8 mouse cellular contexts compared by ENCODE assay signal in genomic region chr5:116288849-116289570, GRCm38 (mm10). TPM values are rescaled to one million over a fixed set of nuclear protein-coding genes. Genes with fewer than 3 reads are reported as not detected.
DNase-seq lines count a peak whose midpoint lies in the region; ATAC-seq and TF ChIP-seq lines count a peak whose summit lies in the region.

Ccdc60 (minus strand) TSS chr5:116288985.

- H3K9me3 ChIP-seq in ES-E14 (ENCODE audit: control insufficient read depth, insufficient read depth, low read depth, low read length) = no peaks in the 10 kb centered on the region
- no peaks in the 10 kb centered on the region for H3K9me3 ChIP-seq in hindbrain, embryonic 10.5 days
- H3K9me3 ChIP-seq in liver, embryonic 11.5 days (ENCODE audit: control insufficient read depth, low read length) = no peaks in the 10 kb centered on the region

- H3K4me1 ChIP-seq in ES-E14 (ENCODE audit: control insufficient read depth in 2 of 2, insufficient read depth in 2 of 2, low read length in 2 of 2, poor library complexity in 1 of 2) = peaks cover 0 to 7% of the 10 kb centered on the region in 2 experiments; a peak in 1 of 4 replicates
- H3K4me1 ChIP-seq in hindbrain, embryonic 10.5 days (replicated peaks) = peaks cover 43% of the 10 kb centered on the region
- no peaks in the 10 kb centered on the region for H3K4me1 ChIP-seq in liver, embryonic 11.5 days (replicated peaks; ENCODE audit: control insufficient read depth, insufficient read depth, low read length)

- ATAC-seq in liver, embryonic 11.5 days (replicated peaks; ENCODE audit: low FRiP score) = peak; percentile 75
- ATAC-seq in monocyte, adult 5-6 weeks (replicated peaks; ENCODE audit: insufficient number of reproducible peaks, low FRiP score, low TSS enrichment, poor library complexity, severe bottlenecking) = no peak
- no peak for ATAC-seq in cerebellum, adult (ENCODE audit: insufficient number of reproducible peaks, low FRiP score, low TSS enrichment)

- H3K27ac ChIP-seq in ES-E14 (ENCODE audit: insufficient read depth, low read depth, low read length, poor library complexity, severe bottlenecking) = no peak within 1 kb of the TSS; the same call in 1 of the 2 replicates
- peak within 1 kb of the TSS; percentile 82 for H3K27ac ChIP-seq in hindbrain, embryonic 10.5 days
- H3K27ac ChIP-seq in liver, embryonic 11.5 days (ENCODE audit: low read depth, low read length) = no peak within 1 kb of the TSS

- H3K27me3 ChIP-seq in hindbrain, embryonic 10.5 days (ENCODE audit: insufficient read depth, poor library complexity, severe bottlenecking) = peaks cover 4% of the 10 kb centered on the region; the same call in 1 of the 2 replicates
- H3K27me3 ChIP-seq in liver, embryonic 11.5 days (replicated peaks; ENCODE audit: control insufficient read depth, insufficient read depth, low read length) = no peaks in the 10 kb centered on the region

- WGBS in hindbrain, embryonic 10.5 days = 5% methylated on average over 28 of the region's 28 CpGs
- WGBS in liver, embryonic 11.5 days = 8% methylated on average over 28 of the region's 28 CpGs

- peak; percentile 72 for DNase-seq in ES-E14 (ENCODE audit: low read depth, low spot score)
- DNase-seq in embryo, embryonic 10 days (ENCODE audit: low spot score) = peak; percentile 89
- DNase-seq in hindbrain, embryonic 10.5 days (ENCODE audit: low spot score) = peak; percentile 83
- peak; percentile 66 for DNase-seq in liver, embryonic 11.5 days (ENCODE audit: low spot score)
- peak; percentile 73 for DNase-seq in neural tube, embryonic 10.5 days (ENCODE audit: extremely low spot score, low spot score)
- no peak for DNase-seq in adipocyte (ENCODE audit: low spot score)

- peak within 1 kb of the TSS; percentile 30 to 45; a peak in 3 of 4 replicates for H3K4me3 ChIP-seq in ES-E14 (ENCODE audit: insufficient read depth in 1 of 2, low read depth in 1 of 2, low read length in 2 of 2, poor library complexity in 1 of 2, severe bottlenecking in 1 of 2)
- H3K4me3 ChIP-seq in hindbrain, embryonic 10.5 days = peak within 1 kb of the TSS; percentile 44
- H3K4me3 ChIP-seq in liver, embryonic 11.5 days (ENCODE audit: low read depth, low read length) = peak within 1 kb of the TSS; percentile 10; the same call in 1 of the 2 replicates

- H3K4me2 ChIP-seq in liver, embryonic 11.5 days = peak within 1 kb of the TSS; percentile 48

- in situ Hi-C loops in ES-E14 (cut with MboI; ENCODE audit: low sequenced_read_pairs in 2 of 2, unreplicated experiment in 2 of 2) = no loop called here

- H3K9ac ChIP-seq in ES-E14 (ENCODE audit: insufficient read depth, low read depth, low read length, poor library complexity, severe bottlenecking) = peak within 1 kb of the TSS; percentile 26; the same call in 1 of the 2 replicates
- no peak within 1 kb of the TSS for H3K9ac ChIP-seq in liver, embryonic 11.5 days (ENCODE audit: low read depth, low read length)

- no peaks in the 10 kb centered on the region for H3K36me3 ChIP-seq in ES-E14 (ENCODE audit: control insufficient read depth, insufficient read depth, low read length, poor library complexity, severe bottlenecking)
- H3K36me3 ChIP-seq in hindbrain, embryonic 10.5 days = no peaks in the 10 kb centered on the region
- no peaks in the 10 kb centered on the region for H3K36me3 ChIP-seq in liver, embryonic 11.5 days (ENCODE audit: control insufficient read depth, insufficient read depth, low read length)

TF ChIP-seq in ES-E14, 5 proteins besides CTCF, POLR2A, EP300 and RAD21:
- TF ChIP-seq MAFK (IDR thresholded peaks at IDR 0.05; ENCODE audit: insufficient read depth, low read depth, low read length) (0 out of 2 replicates have a peak, but pooled peaks have one; percentile 4), ZNF384 (IDR thresholded peaks at IDR 0.05; ENCODE audit: low read depth, low read length) (no peak)

RNA-seq across cellular contexts. Expression of gene Ccdc60, which starts in this region (rescaled TPM):
- 0.54 and 0.79 TPM in 2 replicates for total RNA-seq in ES-E14 (2012; rRNA removed)
- polyA plus RNA-seq in hindbrain, embryonic 10.5 days (2016; fragmentation: Nextera tagmentation; extraction: Ambion mirVana) = 1.3 and 2.1 TPM in 2 replicates
- 0.25 and 0.31 TPM in 2 replicates for polyA plus RNA-seq in liver, embryonic 11.5 days (2014; fragmentation: Nextera tagmentation; extraction: Ambion mirVana)
- total RNA-seq in monocyte, adult 5-6 weeks (2017) = 0.11 to 0.29 TPM in 2 of 3 replicates, not detected in the other

Comparison
In these comparisons a context has a peak if more than half of its experiments do, and no peak if none do; other contexts are left out.
1. Peak in DNase-seq, H3K4me3 ChIP-seq and H3K9ac ChIP-seq in ES-E14; RNA of the gene not detected or under 1 TPM.
2. Peak in DNase-seq, ATAC-seq, H3K4me3 ChIP-seq and H3K4me2 ChIP-seq in liver, embryonic 11.5 days; RNA of the gene not detected or under 1 TPM.